Mouse (Mus musculus): ENCODE data around the gene Kcnn4.

- TF ChIP-seq POLR2A (IDR thresholded peaks at IDR 0.05; ENCODE audit: borderline replicate concordance, control insufficient read depth, low read depth, low read length) (no peak), CTCF (IDR thresholded peaks at IDR 0.05; ENCODE audit: control insufficient read depth, insufficient read depth, low read length) (peak; percentile 38)
Observed at GRCm38 (mm10) chr7:24361001-24361400, 9.1 kb upstream of the Kcnn4 start.

Measured in bone marrow, adult 2 months (tissue).